Mouse (Mus musculus) heart, embryonic 12.5 days (tissue): ENCODE measurements around the gene Trpv1. TPM values are rescaled to one million over a fixed set of nuclear protein-coding genes. Genes with fewer than 3 reads are reported as not detected.

Source experiments
- ATAC-seq: fragments of 200-750 bp; cut with Nextera tagmentation; 2 replicates; pipeline ENCODE4 v1.8.0; 2017; ENCODE audit warnings: moderate TSS enrichment, moderate library complexity; ENCODE audit not compliant: insufficient number of reproducible peaks, low FRiP score
- H3K27ac ChIP-seq: fragments of 300-500 bp; sonication (generic); 2 replicates; pipeline ENCODE4 v1.5.1; 2016; ENCODE audit warnings: mild to moderate bottlenecking, moderate library complexity; ENCODE audit not compliant: poor library complexity, severe bottlenecking
- H3K27me3 ChIP-seq: fragments of 300-500 bp; sonication (generic); replicated peaks from 2 replicates; pipeline ENCODE4 v1.6.1; 2016; ENCODE audit warnings: mild to moderate bottlenecking, moderate library complexity
- H3K36me3 ChIP-seq: fragments of 300-500 bp; sonication (generic); 2 replicates; pipeline ENCODE4 v1.6.1; 2016; ENCODE audit warnings: mild to moderate bottlenecking, moderate library complexity
- H3K4me1 ChIP-seq: fragments of 300-500 bp; sonication (generic); replicated peaks from 2 replicates; pipeline ENCODE4 v1.6.1; 2016; ENCODE audit warnings: mild to moderate bottlenecking
- H3K4me2 ChIP-seq: fragments of 300-500 bp; sonication (generic); 2 replicates; pipeline ENCODE4 v1.6.1; 2016; ENCODE audit warnings: mild to moderate bottlenecking, moderate library complexity
- H3K4me3 ChIP-seq: fragments of 300-500 bp; sonication (generic); 2 replicates; pipeline ENCODE4 v1.5.1; 2016; ENCODE audit warnings: mild to moderate bottlenecking
- H3K9ac ChIP-seq: fragments of 300-500 bp; sonication (generic); 2 replicates; pipeline ENCODE4 v1.6.1; 2016; ENCODE audit warnings: mild to moderate bottlenecking, moderate library complexity
- H3K9me3 ChIP-seq: fragments of 300-500 bp; sonication (generic); replicated peaks from 2 replicates; pipeline ENCODE4 v1.6.1; 2016; ENCODE audit warnings: mild to moderate bottlenecking, moderate library complexity
- WGBS: fragments of 180-500 bp; shearing (Covaris S2); methylation state at CpG from one replicate; pipeline ENCODE4 v1.1.7; 2016; 5-methylcytosine and 5-hydroxymethylcytosine counted together
- polyA plus RNA-seq: library from polyadenylated mRNA; unstranded; fragments of >200 nt; fragmentation: Nextera tagmentation; extraction: Ambion mirVana; gene quantifications from 2 replicates; pipeline ENCODE4 v1.2.1, GENCODE M21; 2016

Gene Trpv1
- polyA plus RNA-seq, 1 experiment from 2014 or later, result not detected

DNA sequence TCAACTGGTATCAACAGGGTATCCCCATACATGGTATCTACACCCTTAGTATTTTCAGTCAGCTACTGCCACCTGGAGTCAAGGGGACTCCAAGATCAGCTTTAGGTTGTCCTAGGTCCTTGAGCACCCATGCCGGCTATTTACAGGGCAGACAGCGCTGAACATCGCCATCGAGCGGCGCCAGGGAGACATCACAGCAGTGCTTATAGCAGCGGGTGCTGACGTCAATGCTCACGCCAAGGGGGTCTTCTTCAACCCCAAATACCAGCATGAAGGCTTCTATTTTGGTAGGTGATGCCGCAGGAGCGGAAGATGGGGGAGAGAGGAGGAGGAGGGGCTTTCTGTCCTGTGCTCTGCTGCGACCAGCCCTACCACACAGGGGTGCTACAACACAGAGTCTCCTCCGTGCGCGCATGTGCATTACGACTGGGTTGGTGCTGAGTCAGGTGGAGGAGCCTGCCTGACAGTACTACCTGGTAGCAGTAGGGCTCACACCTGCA, 47.5 kb downstream of the Trpv1 start:
- Histone ChIP-seq H3K4me3 (peak overlapping the region; percentile 38), H3K4me1 (peaks cover 16% of the 10 kb centered on the region), H3K4me2 (peak overlapping the region; percentile 66), H3K27ac (no peak overlapping the region), H3K27me3 (no peaks in the 10 kb centered on the region), H3K36me3 (no peaks in the 10 kb centered on the region), H3K9ac (peak overlapping the region; percentile 41; the same call in 1 of the 2 replicates), H3K9me3 (no peaks in the 10 kb centered on the region)
- WGBS, result 5% methylated on average over 16 of the region's 16 CpGs
- peak; percentile 64; the same call in 1 of the 2 replicates for ATAC-seq

DNA sequence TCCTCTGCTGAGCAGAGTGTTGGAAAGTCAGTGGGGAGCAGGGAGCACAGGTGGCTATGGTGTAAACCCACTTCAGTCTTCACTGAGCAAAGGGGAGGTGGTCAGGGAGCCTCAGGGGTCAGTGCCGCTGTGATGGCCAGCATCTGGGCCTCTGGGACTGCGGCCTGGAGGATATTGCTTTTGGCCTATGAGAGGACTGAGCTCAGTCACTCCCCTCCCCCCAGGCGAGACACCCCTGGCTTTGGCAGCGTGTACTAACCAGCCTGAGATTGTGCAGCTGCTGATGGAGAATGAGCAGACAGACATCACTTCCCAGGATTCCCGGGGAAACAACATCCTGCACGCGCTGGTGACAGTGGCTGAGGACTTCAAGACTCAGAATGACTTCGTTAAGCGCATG, 49.3 kb downstream of the Trpv1 start:
- no peaks in the 10 kb centered on the region for H3K9me3 ChIP-seq
- 30% methylated on average over 9 of the region's 9 CpGs for WGBS
- H3K4me3 ChIP-seq, result no peak overlapping the region
- no peak overlapping the region for H3K27ac ChIP-seq
- peaks cover 16% of the 10 kb centered on the region for H3K4me1 ChIP-seq
- no peaks in the 10 kb centered on the region for H3K36me3 ChIP-seq
- no peaks in the 10 kb centered on the region for H3K27me3 ChIP-seq
- no peak overlapping the region for H3K9ac ChIP-seq
- no peak overlapping the region for H3K4me2 ChIP-seq
- ATAC-seq, result no peak

DNA sequence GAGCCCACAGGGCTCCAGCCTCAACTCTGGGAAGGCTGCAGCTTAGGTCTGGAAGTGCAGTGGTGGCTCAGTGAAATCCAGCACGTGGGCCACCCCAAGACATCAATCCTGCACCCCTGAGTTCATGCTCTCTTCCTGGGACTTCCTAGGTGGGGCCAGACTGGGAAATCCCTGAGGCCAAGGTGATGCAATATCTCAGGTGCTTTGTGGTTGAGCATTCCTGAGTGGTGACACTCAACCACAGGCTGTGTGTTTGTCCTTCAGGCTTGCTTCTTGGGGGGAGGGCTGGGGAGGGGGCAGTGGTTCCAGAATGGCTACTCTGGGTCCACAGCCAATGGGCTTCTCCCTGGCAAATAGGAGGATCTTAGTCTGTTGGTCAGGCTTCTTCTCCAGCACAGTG, 49.8 kb downstream of the Trpv1 start:
- Histone ChIP-seq H3K27ac (no peak overlapping the region), H3K36me3 (no peaks in the 10 kb centered on the region), H3K9ac (no peak overlapping the region), H3K4me2 (no peak overlapping the region), H3K4me3 (no peak overlapping the region), H3K4me1 (peaks cover 16% of the 10 kb centered on the region), H3K9me3 (no peaks in the 10 kb centered on the region), H3K27me3 (no peaks in the 10 kb centered on the region)
- ATAC-seq, result no peak
- 47% methylated on average over 1 of the region's 1 CpGs for WGBS

DNA sequence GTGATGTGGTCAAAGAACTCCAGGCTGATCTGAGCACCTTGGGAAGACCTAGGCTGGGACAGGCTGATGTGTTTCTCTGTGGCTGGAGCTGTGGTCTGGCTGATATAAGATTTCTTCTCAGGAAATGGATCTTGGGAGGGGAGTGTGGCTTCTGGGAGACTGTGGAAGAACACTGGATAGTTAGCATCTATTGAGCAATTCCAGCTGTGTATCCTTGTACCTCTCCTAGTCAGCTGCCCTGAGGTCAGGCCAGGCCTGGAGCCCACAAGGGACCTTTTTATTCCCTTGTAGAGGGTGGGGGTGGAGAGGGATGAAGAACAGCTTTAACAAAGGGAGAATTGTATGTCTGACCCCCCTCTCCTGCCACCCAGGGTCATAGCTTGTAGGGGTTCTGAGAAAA, 50.3 kb downstream of the Trpv1 start:
- Histone ChIP-seq H3K9ac (no peak overlapping the region), H3K27ac (no peak overlapping the region), H3K9me3 (no peaks in the 10 kb centered on the region), H3K4me3 (no peak overlapping the region), H3K27me3 (no peaks in the 10 kb centered on the region), H3K4me2 (no peak overlapping the region), H3K4me1 (peaks cover 16% of the 10 kb centered on the region), H3K36me3 (no peaks in the 10 kb centered on the region)
- no peak for ATAC-seq

DNA sequence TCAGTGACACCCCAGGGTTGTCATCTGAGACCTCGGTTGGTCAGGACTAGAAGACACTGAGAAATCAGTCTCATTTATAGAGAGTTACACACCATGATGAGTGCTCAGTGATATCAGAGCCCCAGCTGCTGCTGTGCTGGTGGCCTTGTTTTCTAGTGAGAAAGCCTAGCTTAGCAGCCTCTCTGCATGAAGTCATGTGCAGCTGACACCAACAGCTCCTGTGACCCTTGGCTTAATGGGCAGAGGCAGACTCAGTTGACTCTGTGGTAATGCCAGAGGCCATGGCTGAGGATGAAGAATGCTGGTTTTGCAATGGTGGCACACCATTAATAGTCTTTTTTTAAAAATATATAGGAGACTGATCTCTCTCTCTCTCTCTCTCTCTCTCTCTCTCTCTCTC, 55.5 kb downstream of the Trpv1 start:
- H3K4me3 ChIP-seq, result no peak overlapping the region
- H3K9me3 ChIP-seq, result no peaks in the 10 kb centered on the region
- no peak overlapping the region for H3K27ac ChIP-seq
- WGBS, result 72% methylated on average over 1 of the region's 1 CpGs
- no peak overlapping the region for H3K4me2 ChIP-seq
- H3K9ac ChIP-seq, result no peak overlapping the region
- ATAC-seq, result no peak
- no peaks in the 10 kb centered on the region for H3K36me3 ChIP-seq
- H3K27me3 ChIP-seq, result no peaks in the 10 kb centered on the region
- H3K4me1 ChIP-seq, result peaks cover 3% of the 10 kb centered on the region

DNA sequence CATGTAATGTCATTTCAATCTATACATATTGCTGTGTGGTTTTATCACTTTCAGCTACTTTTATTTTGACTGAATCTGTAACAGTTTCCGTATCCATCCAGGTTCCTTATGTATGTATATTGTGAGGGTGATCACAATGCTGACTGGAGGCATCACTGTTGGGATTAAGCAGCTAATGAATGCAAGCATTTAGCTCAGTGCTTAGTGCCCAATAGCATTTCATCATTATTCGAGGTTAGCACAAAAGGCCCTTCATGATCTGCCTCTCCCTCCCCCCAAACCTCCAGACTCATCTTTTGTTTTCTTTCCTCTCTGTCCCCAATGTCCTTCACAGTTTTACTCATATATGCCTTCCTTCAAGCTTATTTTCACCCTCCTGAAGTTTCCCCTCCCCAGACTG, 69.0 kb downstream of the Trpv1 start:
- ATAC-seq, result no peak
- Histone ChIP-seq H3K27me3 (no peaks in the 10 kb centered on the region), H3K4me2 (no peak overlapping the region), H3K9me3 (no peaks in the 10 kb centered on the region), H3K9ac (no peak overlapping the region), H3K27ac (no peak overlapping the region), H3K4me3 (no peak overlapping the region), H3K4me1 (no peaks in the 10 kb centered on the region), H3K36me3 (no peaks in the 10 kb centered on the region)
- 50% methylated on average over 2 of the region's 2 CpGs for WGBS

Other genes with a start within 250 kb of the Trpv1 start
- 2.2 and 2.7 TPM in 2 replicates for gene P2rx1, start 235.2 kb upstream of the Trpv1 start, polyA plus RNA-seq
- gene Camkk1, start 215.3 kb upstream of the Trpv1 start, polyA plus RNA-seq, result 2.0 and 2.2 TPM in 2 replicates
- 10.9 and 11.0 TPM in 2 replicates for gene Ncbp3, start 186.5 kb upstream of the Trpv1 start, polyA plus RNA-seq
- 0.17 and 0.19 TPM in 2 replicates for gene Itgae, start 143.7 kb upstream of the Trpv1 start, polyA plus RNA-seq
- gene Haspin, start 96.0 kb upstream of the Trpv1 start, polyA plus RNA-seq, result 13.9 and 14.4 TPM in 2 replicates
- gene P2rx5, start 73.9 kb upstream of the Trpv1 start, polyA plus RNA-seq, result 1.8 and 2.2 TPM in 2 replicates
- gene Emc6, start 57.3 kb upstream of the Trpv1 start, polyA plus RNA-seq, result 97.4 and 101 TPM in 2 replicates
- gene Tax1bp3, start 57.2 kb upstream of the Trpv1 start, polyA plus RNA-seq, result 239 and 249 TPM in 2 replicates
- 13.9 and 15.9 TPM in 2 replicates for gene Ctns, start 35.2 kb upstream of the Trpv1 start, polyA plus RNA-seq
- gene Shpk, start 34.8 kb upstream of the Trpv1 start, polyA plus RNA-seq, result 0.36 and 0.54 TPM in 2 replicates
- gene Trpv3, start 33.1 kb downstream of the Trpv1 start, polyA plus RNA-seq, result 0.03 TPM in 2 replicates
- not detected in 2 replicates for gene Aspa, start 95.3 kb downstream of the Trpv1 start, polyA plus RNA-seq
- not detected in 2 replicates for gene Gm49340, start 95.4 kb downstream of the Trpv1 start, polyA plus RNA-seq
- gene Spata22, start 95.4 kb downstream of the Trpv1 start, polyA plus RNA-seq, result not detected in 2 replicates
- gene Olfr20, start 116.5 kb downstream of the Trpv1 start, polyA plus RNA-seq, result not detected in 2 replicates
- gene Olfr376, start 137.0 kb downstream of the Trpv1 start, polyA plus RNA-seq, result not detected in 2 replicates
- gene Olfr1, start 165.3 kb downstream of the Trpv1 start, polyA plus RNA-seq, result not detected in 2 replicates
- not detected in 2 replicates for gene Olfr378, start 194.2 kb downstream of the Trpv1 start, polyA plus RNA-seq
- gene Olfr380, start 223.2 kb downstream of the Trpv1 start, polyA plus RNA-seq, result not detected in 2 replicates